Comparison of ENCODE assay signal across 8 mouse cellular contexts in the genomic region with DNA sequence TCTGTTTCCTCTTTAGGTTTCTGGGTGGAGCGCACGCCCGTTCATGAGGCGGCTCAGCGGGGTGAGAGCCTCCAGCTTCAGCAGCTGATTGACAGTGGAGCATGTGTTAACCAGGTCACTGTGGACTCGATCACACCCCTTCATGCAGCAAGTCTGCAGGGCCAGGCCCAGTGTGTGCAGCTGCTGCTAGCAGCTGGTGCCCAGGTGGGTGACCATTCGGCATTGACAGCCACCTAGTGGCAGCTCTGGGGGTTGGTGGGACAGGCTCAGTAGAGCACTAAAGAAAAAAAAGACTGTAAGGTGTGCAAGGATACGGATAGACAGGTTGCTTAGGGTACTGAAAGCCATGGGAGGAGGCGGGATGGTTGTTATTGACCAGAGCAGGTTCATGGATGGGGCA. TPM values are rescaled to one million over a fixed set of nuclear protein-coding genes. Genes with fewer than 3 reads are reported as not detected.
DNase-seq lines count a peak whose midpoint lies in the region; ATAC-seq lines count a peak whose summit lies in the region.

No protein-coding gene starts in this region.

- no peaks in the 10 kb centered on the region for H3K27me3 ChIP-seq in forebrain, embryonic 10.5 days (ENCODE audit: poor library complexity, severe bottlenecking)
- no peaks in the 10 kb centered on the region for H3K27me3 ChIP-seq in forebrain, embryonic 12.5 days

- no peak overlapping the region for H3K4me2 ChIP-seq in forebrain, embryonic 12.5 days

- no peak overlapping the region for H3K4me3 ChIP-seq in forebrain, embryonic 10.5 days
- no peak overlapping the region for H3K4me3 ChIP-seq in forebrain, embryonic 12.5 days (replicated peaks)

- H3K36me3 ChIP-seq in forebrain, embryonic 10.5 days (replicated peaks) = peaks cover 32% of the 10 kb centered on the region
- H3K36me3 ChIP-seq in forebrain, embryonic 12.5 days (replicated peaks) = peaks cover 10% of the 10 kb centered on the region

- WGBS in forebrain, embryonic 10.5 days = 78% methylated on average over 9 of the region's 9 CpGs
- 82% methylated on average over 9 of the region's 9 CpGs for WGBS in forebrain, embryonic 12.5 days

- H3K27ac ChIP-seq in forebrain, embryonic 10.5 days = no peak overlapping the region
- H3K27ac ChIP-seq in forebrain, embryonic 12.5 days = no peak overlapping the region

- DNase-seq in forebrain, embryonic 10.5 days (ENCODE audit: extremely low spot score, low spot score) = peak; percentile 19
- peak; percentile 69 to 70 for DNase-seq in B cell, adult 2 months
- peak; percentile 51 to 78 for DNase-seq in kidney, postnatal 36 days
- DNase-seq in mesoderm, embryonic 11.5 days (ENCODE audit: low read depth, low spot score) = peak; percentile 48
- peak; percentile 66 for DNase-seq in thymus, postnatal 14 days
- no peak for DNase-seq in gastrocnemius, postnatal 4 days (ENCODE audit: low spot score in 2 of 2)

- H3K9me3 ChIP-seq in forebrain, embryonic 10.5 days = no peaks in the 10 kb centered on the region
- H3K9me3 ChIP-seq in forebrain, embryonic 12.5 days = no peaks in the 10 kb centered on the region

- no peaks in the 10 kb centered on the region for H3K4me1 ChIP-seq in forebrain, embryonic 10.5 days
- no peaks in the 10 kb centered on the region for H3K4me1 ChIP-seq in forebrain, embryonic 12.5 days

- H3K9ac ChIP-seq in forebrain, embryonic 12.5 days = no peak overlapping the region

- ATAC-seq in forebrain, embryonic 12.5 days (ENCODE audit: low FRiP score) = no peak
- 0 out of 2 replicates have a peak, but pooled peaks have one; percentile 48 for ATAC-seq in erythroblast, adult 5-6 weeks (replicated peaks; ENCODE audit: low FRiP score, poor library complexity, severe bottlenecking)

RNA-seq across cellular contexts. Expression of a gene that starts 8.2 kb away (rescaled TPM):
- polyA plus RNA-seq in forebrain, embryonic 10.5 days (2016; fragmentation: Nextera tagmentation; extraction: Ambion mirVana) = 15.7 and 16.9 TPM in 2 replicates
- polyA plus RNA-seq in forebrain, embryonic 12.5 days (2016; fragmentation: Nextera tagmentation; extraction: Ambion mirVana) = 14.4 and 16.1 TPM in 2 replicates
- 0.42 and 2.5 TPM in 2 replicates for total RNA-seq in erythroblast, adult 5-6 weeks (2015; ENCODE audit: low replicate concordance)
- total RNA-seq in erythroblast, adult 5-6 weeks (2017; ENCODE audit: low replicate concordance) = 2.6 TPM in 1 of 2 replicates, not detected in the other
- 1 to 10 TPM; 4.7 to 5.1 TPM for total RNA-seq in gastrocnemius, postnatal 4 days (2021)

RNA-seq across cellular contexts. Expression of a gene that starts 31.1 kb away (rescaled TPM):
- 20.9 and 24.4 TPM in 2 replicates for polyA plus RNA-seq in forebrain, embryonic 10.5 days (2016; fragmentation: Nextera tagmentation; extraction: Ambion mirVana)
- polyA plus RNA-seq in forebrain, embryonic 12.5 days (2016; fragmentation: Nextera tagmentation; extraction: Ambion mirVana) = 26.1 and 29.8 TPM in 2 replicates
- 12.7 and 34.0 TPM in 2 replicates for total RNA-seq in erythroblast, adult 5-6 weeks (2015; ENCODE audit: low replicate concordance)
- total RNA-seq in erythroblast, adult 5-6 weeks (2017; ENCODE audit: low replicate concordance) = 9.8 and 13.7 TPM in 2 replicates
- 10 to 100 TPM; 21.9 to 23.1 TPM for total RNA-seq in gastrocnemius, postnatal 4 days (2021)

Comparison
In these comparisons a context has a peak if more than half of its experiments do, and no peak if none do; other contexts are left out.
1. DNase-seq: peak in forebrain, embryonic 10.5 days (single experiment), B cell, adult 2 months (2 of 2), kidney, postnatal 36 days (2 of 2), mesoderm, embryonic 11.5 days (single experiment) and thymus, postnatal 14 days (single experiment); none in gastrocnemius, postnatal 4 days (0 of 2).